Mouse (Mus musculus): Measurements from ENCODE around the gene BC147527. TPM values are rescaled to one million over a fixed set of nuclear protein-coding genes. Genes with fewer than 3 reads are reported as not detected.
"Not testable (repeated sequence)": the region's sequence is repeated elsewhere in the genome, so short reads cannot be mapped to it uniquely, and the experiment has no call there.

Gene BC147527
- polyA plus RNA-seq (2012; rRNA removed), result 0.17 and 0.36 TPM in 2 replicates
- 0.29 and 0.44 TPM in 2 replicates for polyA plus RNA-seq (2014; fragmentation: Nextera tagmentation; extraction: Ambion mirVana)

DNA sequence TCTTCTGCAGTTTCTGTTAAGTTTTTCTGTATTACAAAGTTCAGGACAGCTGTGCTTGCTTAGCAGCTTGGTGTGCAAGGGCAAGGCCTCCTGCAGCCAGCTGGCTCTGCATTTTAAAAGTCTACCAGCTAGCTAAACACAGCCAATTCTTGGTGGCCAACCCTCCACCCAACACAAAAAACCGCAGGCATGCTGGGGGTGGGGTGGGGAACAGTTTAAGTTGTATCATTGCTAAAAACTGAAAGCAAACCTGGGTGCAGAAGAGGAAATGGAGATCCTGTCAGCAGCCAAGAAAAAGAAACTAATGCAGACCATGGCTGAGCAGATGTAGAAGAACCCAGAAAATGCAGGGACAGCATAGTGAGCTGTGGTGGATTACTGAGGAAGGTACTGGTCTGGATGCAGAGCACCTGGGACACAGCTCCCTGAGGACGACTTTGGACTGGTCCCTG is at the start of gene BC147527:
TSS of gene BC147527 (plus strand) at position 402 of the 452 bp plus-strand sequence.
- no peak for ATAC-seq (ENCODE audit: insufficient read depth)
- H3K27me3 ChIP-seq (ENCODE audit: control insufficient read depth, insufficient read depth, low read length), result no peaks in the 10 kb centered on the region
- WGBS (ENCODE audit: insufficient replicate concordance), result 25% methylated on average over 2 of the region's 2 CpGs
- no peaks in the 10 kb centered on the region for H3K4me1 ChIP-seq (replicated peaks; ENCODE audit: control insufficient read depth in 2 of 2, insufficient read depth in 2 of 2, low read length in 1 of 2)
- no peaks in the 10 kb centered on the region for H3K9me3 ChIP-seq (ENCODE audit: control insufficient read depth, low read length)
- TF ChIP-seq CTCF (IDR thresholded peaks at IDR 0.05; ENCODE audit: low read depth) (no peak), EP300 (IDR thresholded peaks at IDR 0.05; ENCODE audit: low read depth) (no peak)
- no peak for DNase-seq (ENCODE audit: low read depth in 3 of 3, low spot score in 3 of 3)
- no peak within 1 kb of the TSS for H3K27ac ChIP-seq
- H3K36me3 ChIP-seq (replicated peaks; ENCODE audit: control insufficient read depth, insufficient read depth, low read depth), result no peaks in the 10 kb centered on the region
- no peak within 1 kb of the TSS for H3K4me3 ChIP-seq (ENCODE audit: insufficient read depth in 1 of 2, low read depth in 2 of 2, low read length in 2 of 2)
- H3K4me2 ChIP-seq (ENCODE audit: low read depth), result no peak within 1 kb of the TSS
- no peak within 1 kb of the TSS for H3K9ac ChIP-seq (replicated peaks)

DNA sequence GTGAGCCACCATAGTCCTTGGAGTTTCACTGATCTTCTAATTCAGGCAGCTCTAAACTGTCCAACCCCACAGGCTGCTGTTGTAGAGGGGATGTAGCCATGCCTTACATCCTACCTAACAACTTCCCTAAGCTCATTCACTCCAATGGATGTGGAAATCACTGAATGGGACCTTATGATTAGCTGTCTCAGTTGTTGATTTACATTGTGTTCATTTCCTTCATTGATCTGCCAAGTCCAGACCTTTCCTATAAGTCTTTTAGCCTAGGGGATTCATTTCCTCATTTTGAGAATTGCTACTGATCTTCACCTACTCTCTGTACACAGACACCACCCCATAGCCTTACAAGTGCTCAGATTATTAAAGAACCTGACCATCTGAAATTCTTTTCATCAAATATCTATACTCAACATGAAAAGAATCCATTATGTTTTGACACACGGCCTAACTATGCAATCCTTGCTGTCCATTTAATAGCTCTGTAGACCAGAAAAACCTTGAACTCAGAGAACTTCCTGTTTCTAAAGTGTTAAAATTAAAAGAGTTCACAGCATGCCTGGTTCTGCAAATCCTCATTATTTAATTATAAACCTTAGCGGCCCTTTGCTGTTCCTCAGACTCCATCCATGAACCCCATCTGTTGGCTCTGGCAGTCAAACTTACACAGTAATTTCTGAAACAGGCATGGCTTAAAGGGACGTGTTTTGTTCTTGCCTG is 48.8 kb upstream of the BC147527 start:
- ATAC-seq (ENCODE audit: insufficient read depth); H3K27ac ChIP-seq; H3K36me3 ChIP-seq (replicated peaks; ENCODE audit: control insufficient read depth, insufficient read depth, low read depth); H3K4me3 ChIP-seq (ENCODE audit: insufficient read depth in 1 of 2, low read depth in 2 of 2, low read length in 2 of 2); H3K9ac ChIP-seq (replicated peaks); DNase-seq (ENCODE audit: low read depth in 3 of 3, low spot score in 3 of 3); H3K27me3 ChIP-seq (ENCODE audit: control insufficient read depth, insufficient read depth, low read length); H3K4me1 ChIP-seq (replicated peaks; ENCODE audit: control insufficient read depth in 2 of 2, insufficient read depth in 2 of 2, low read length in 1 of 2); H3K4me2 ChIP-seq (ENCODE audit: low read depth); H3K9me3 ChIP-seq (ENCODE audit: control insufficient read depth, low read length): not testable (repeated sequence)
- 51% methylated on average over 2 of the region's 3 CpGs for WGBS (ENCODE audit: insufficient replicate concordance)

DNA sequence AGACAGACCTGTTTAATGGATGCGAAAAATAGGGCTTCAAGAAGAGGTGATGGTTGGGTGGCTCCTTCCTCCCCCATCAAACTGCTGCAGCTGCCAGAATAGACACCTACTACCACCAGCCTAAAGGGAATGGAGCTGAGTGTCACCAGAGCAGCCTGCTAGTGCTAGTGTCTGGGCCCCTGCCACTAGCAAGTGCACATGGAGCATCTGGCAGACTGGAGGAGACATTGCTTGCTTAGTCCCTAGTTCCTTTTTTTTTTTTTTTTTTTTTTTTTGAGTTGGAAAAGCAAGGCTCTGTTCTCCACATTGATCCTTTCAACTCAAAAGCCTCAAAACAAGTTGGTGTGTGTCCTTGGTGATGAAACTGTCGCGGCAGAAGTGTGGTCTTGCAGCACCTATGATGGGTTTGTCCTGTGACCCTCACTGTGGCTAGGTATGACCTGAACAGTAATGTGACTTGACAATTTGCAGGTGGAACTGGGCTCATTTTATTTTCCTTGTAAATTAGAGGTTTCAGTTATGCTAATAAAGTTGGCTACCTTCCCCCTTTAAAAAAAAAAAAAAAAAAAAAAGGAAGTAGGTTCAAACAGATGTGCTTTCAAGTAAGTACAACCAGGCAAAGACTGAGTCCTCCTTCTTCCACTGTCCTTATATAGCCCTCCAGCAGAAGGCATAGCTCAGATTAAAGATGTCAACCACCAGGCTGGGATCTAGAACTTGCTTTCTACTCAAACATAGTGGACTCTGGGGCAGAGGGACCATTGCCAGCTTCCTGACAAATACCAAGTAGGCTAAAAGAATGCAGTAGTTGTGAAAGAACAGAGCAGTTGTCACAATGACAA is 41.2 kb upstream of the BC147527 start:
- not testable (repeated sequence) for H3K9ac ChIP-seq (replicated peaks); DNase-seq (ENCODE audit: low read depth in 3 of 3, low spot score in 3 of 3); H3K4me2 ChIP-seq (ENCODE audit: low read depth); H3K27me3 ChIP-seq (ENCODE audit: control insufficient read depth, insufficient read depth, low read length); H3K36me3 ChIP-seq (replicated peaks; ENCODE audit: control insufficient read depth, insufficient read depth, low read depth); H3K4me3 ChIP-seq (ENCODE audit: insufficient read depth in 1 of 2, low read depth in 2 of 2, low read length in 2 of 2); H3K27ac ChIP-seq; H3K4me1 ChIP-seq (replicated peaks; ENCODE audit: control insufficient read depth in 2 of 2, insufficient read depth in 2 of 2, low read length in 1 of 2); H3K9me3 ChIP-seq (ENCODE audit: control insufficient read depth, low read length); ATAC-seq (ENCODE audit: insufficient read depth)
- WGBS (ENCODE audit: insufficient replicate concordance), result 60% methylated on average over 3 of the region's 3 CpGs

DNA sequence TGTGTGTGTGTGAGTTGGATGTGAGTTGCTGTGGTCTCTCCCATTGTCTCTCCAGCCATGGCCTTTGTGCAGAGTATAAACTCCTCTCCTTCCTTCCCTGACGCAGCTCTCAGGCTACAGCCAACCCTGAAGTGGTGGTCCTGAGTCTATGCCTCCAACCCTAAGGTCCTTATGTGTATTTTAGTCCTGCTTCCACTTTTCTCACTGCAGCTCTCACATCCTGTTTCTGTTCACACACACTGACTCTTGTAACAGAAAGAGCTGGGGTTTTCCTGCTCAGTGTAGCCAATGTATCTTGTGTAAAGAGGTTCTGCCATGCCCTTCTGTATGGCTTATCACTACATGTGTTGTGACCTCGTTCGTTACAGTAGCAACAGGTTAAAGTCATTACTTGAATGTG is 40.5 kb upstream of the BC147527 start:
- 30% methylated on average over 3 of the region's 3 CpGs for WGBS (ENCODE audit: insufficient replicate concordance)
- ATAC-seq (ENCODE audit: insufficient read depth); DNase-seq (ENCODE audit: low read depth in 3 of 3, low spot score in 3 of 3); H3K9me3 ChIP-seq (ENCODE audit: control insufficient read depth, low read length); H3K27ac ChIP-seq; H3K4me2 ChIP-seq (ENCODE audit: low read depth); H3K9ac ChIP-seq (replicated peaks); H3K27me3 ChIP-seq (ENCODE audit: control insufficient read depth, insufficient read depth, low read length); H3K36me3 ChIP-seq (replicated peaks; ENCODE audit: control insufficient read depth, insufficient read depth, low read depth); H3K4me3 ChIP-seq (ENCODE audit: insufficient read depth in 1 of 2, low read depth in 2 of 2, low read length in 2 of 2); H3K4me1 ChIP-seq (replicated peaks; ENCODE audit: control insufficient read depth in 2 of 2, insufficient read depth in 2 of 2, low read length in 1 of 2): not testable (repeated sequence)

DNA sequence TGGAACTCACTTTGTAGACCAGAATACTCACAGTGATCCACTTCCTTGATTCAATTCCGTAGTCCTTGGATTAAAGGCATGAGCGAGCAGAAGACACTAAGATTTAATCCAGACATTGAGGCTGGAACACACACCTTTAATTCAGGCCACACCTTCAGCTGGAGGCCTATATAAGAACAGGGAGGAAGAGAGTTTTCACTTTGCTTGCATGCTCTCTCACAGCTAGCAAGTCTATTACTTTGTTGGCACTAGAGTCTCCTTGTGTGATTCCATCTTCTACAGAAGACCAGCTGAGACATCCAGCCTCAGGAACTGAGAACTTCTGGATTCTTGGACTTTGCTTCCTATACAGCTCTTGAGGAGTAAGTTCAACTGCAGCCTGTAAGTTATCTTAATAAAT is 37.3 kb upstream of the BC147527 start, which contains the start of gene AF067061:
TSS of gene AF067061 (plus strand) at position 245 of the 400 bp plus-strand sequence.
- H3K9me3 ChIP-seq (ENCODE audit: control insufficient read depth, low read length); DNase-seq (ENCODE audit: low read depth in 3 of 3, low spot score in 3 of 3): not testable (repeated sequence)
- 72% methylated on average over 2 of the region's 2 CpGs for WGBS (ENCODE audit: insufficient replicate concordance)

More for the DNA sequence above, 37.3 kb upstream of the BC147527 start, which contains the start of gene AF067061:
- ATAC-seq (ENCODE audit: insufficient read depth); H3K4me3 ChIP-seq (ENCODE audit: insufficient read depth in 1 of 2, low read depth in 2 of 2, low read length in 2 of 2); H3K4me1 ChIP-seq (replicated peaks; ENCODE audit: control insufficient read depth in 2 of 2, insufficient read depth in 2 of 2, low read length in 1 of 2); H3K36me3 ChIP-seq (replicated peaks; ENCODE audit: control insufficient read depth, insufficient read depth, low read depth); H3K4me2 ChIP-seq (ENCODE audit: low read depth); H3K27ac ChIP-seq; H3K27me3 ChIP-seq (ENCODE audit: control insufficient read depth, insufficient read depth, low read length); H3K9ac ChIP-seq (replicated peaks): not testable (repeated sequence)

Data from liver, embryonic 14.5 days (tissue).